Mouse (Mus musculus): ENCODE data around the gene Elavl1. TPM values are rescaled to one million over a fixed set of nuclear protein-coding genes. Genes with fewer than 3 reads are reported as not detected.

Elavl1 gene
- total RNA-seq, 2 experiments from 2014 or later, result 46.0 to 86.6 TPM

Other genes with a start within 250 kb of the Elavl1 start
- not detected in 2 replicates for gene Cd209f, start 219.6 kb downstream of the Elavl1 start, total RNA-seq (2015)
- 0.81 TPM in 1 of 2 replicates, not detected in the other for gene Cd209f, start 219.6 kb downstream of the Elavl1 start, total RNA-seq (2017)
- gene Cd209g, start 191.3 kb downstream of the Elavl1 start, total RNA-seq (2015), result not detected in 2 replicates
- gene Cd209g, start 191.3 kb downstream of the Elavl1 start, total RNA-seq (2017), result not detected in 2 replicates
- 3.6 and 4.1 TPM in 2 replicates for gene Evi5l, start 158.8 kb downstream of the Elavl1 start, total RNA-seq (2015)
- gene Evi5l, start 158.8 kb downstream of the Elavl1 start, total RNA-seq (2017), result 4.5 and 6.0 TPM in 2 replicates
- 0.09 and 0.14 TPM in 2 replicates for gene Prr36, start 108.0 kb downstream of the Elavl1 start, total RNA-seq (2015)
- gene Prr36, start 108.0 kb downstream of the Elavl1 start, total RNA-seq (2017), result not detected in 2 replicates
- not detected in 2 replicates for gene Lrrc8e, start 98.6 kb downstream of the Elavl1 start, total RNA-seq (2015)
- not detected in 2 replicates for gene Lrrc8e, start 98.6 kb downstream of the Elavl1 start, total RNA-seq (2017)
- gene Map2k7, start 86.7 kb downstream of the Elavl1 start, total RNA-seq (2015), result 24.6 and 32.4 TPM in 2 replicates
- 27.1 and 32.4 TPM in 2 replicates for gene Map2k7, start 86.7 kb downstream of the Elavl1 start, total RNA-seq (2017)
- gene Gm49320, start 86.5 kb downstream of the Elavl1 start, total RNA-seq (2015), result not detected in 2 replicates
- gene Gm49320, start 86.5 kb downstream of the Elavl1 start, total RNA-seq (2017), result 0.12 TPM in 1 of 2 replicates, not detected in the other
- 1.5 and 2.1 TPM in 2 replicates for gene Tgfbr3l, start 77.2 kb downstream of the Elavl1 start, total RNA-seq (2015)
- gene Tgfbr3l, start 77.2 kb downstream of the Elavl1 start, total RNA-seq (2017), result 0.44 and 2.5 TPM in 2 replicates
- 17.1 and 19.3 TPM in 2 replicates for gene Snapc2, start 72.3 kb downstream of the Elavl1 start, total RNA-seq (2015)
- 6.0 and 8.6 TPM in 2 replicates for gene Snapc2, start 72.3 kb downstream of the Elavl1 start, total RNA-seq (2017)
- 0.91 and 1.9 TPM in 2 replicates for gene Ctxn1, start 66.1 kb downstream of the Elavl1 start, total RNA-seq (2015)
- 0.15 TPM in 1 of 2 replicates, not detected in the other for gene Ctxn1, start 66.1 kb downstream of the Elavl1 start, total RNA-seq (2017)
- gene Timm44, start 49.5 kb downstream of the Elavl1 start, total RNA-seq (2015), result 42.1 and 45.2 TPM in 2 replicates
- 60.3 and 68.0 TPM in 2 replicates for gene Timm44, start 49.5 kb downstream of the Elavl1 start, total RNA-seq (2017)
- gene Ccl25, start 203 bp downstream of the Elavl1 start, total RNA-seq (2015), result 14.0 and 18.8 TPM in 2 replicates
- 8.9 and 9.5 TPM in 2 replicates for gene Ccl25, start 203 bp downstream of the Elavl1 start, total RNA-seq (2017)
- gene Cers4, start 167.6 kb upstream of the Elavl1 start, total RNA-seq (2015), result 1.2 and 1.9 TPM in 2 replicates
- 0.81 and 2.1 TPM in 2 replicates for gene Cers4, start 167.6 kb upstream of the Elavl1 start, total RNA-seq (2017)

Measured in megakaryocyte, adult 5-6 weeks (primary cell).